ENCODE assay signal across 9 mouse cellular contexts in the genomic region with DNA sequence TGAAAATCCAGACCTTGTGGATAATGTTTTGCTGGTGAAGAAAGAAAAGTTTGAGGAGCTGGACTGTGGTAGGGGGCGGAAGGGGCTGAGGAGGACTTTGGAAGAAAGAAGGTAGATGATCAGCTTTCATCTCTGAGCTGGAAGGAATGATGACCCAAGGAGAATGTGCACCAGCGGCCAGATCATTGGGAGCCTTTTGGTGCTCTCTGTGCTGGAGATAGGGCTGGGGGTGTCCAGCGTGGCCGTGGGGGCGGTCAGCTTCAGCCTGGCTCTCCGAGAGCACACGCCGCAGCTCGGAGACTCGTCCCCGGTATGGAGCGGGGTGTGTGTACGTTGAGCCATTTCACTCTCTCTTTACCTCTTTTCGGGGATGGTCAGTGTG. TPM values are rescaled to one million over a fixed set of nuclear protein-coding genes. Genes with fewer than 3 reads are reported as not detected.
DNase-seq lines count a peak whose midpoint lies in the region; ATAC-seq and TF ChIP-seq lines count a peak whose summit lies in the region.
"Had no signal": no experiment of that assay in that cellular context is flagged by ENCODE, and none has a peak within 500 bp of the region (broad histone marks: within the 10 kb centered on the region; RNA-seq: fewer than 3 reads in every experiment).

No protein-coding gene starts in this region.

- no peak overlapping the region for H3K27ac ChIP-seq in lung, embryonic 14.5 days (ENCODE audit: low read depth)
- peak overlapping the region; percentile 23 for H3K27ac ChIP-seq in hindbrain, postnatal 0 days
- H3K27ac ChIP-seq: liver, embryonic 14.5 days had no signal

- no peaks in the 10 kb centered on the region for H3K36me3 ChIP-seq in lung, embryonic 14.5 days (ENCODE audit: insufficient read depth)
- no peaks in the 10 kb centered on the region for H3K36me3 ChIP-seq in hindbrain, postnatal 0 days (ENCODE audit: insufficient read depth, low read length)
- no peaks in the 10 kb centered on the region for H3K36me3 ChIP-seq in myocyte (ENCODE audit: control insufficient read depth, insufficient read depth)

- peak overlapping the region; percentile 61 for H3K4me2 ChIP-seq in lung, embryonic 14.5 days
- peak overlapping the region; percentile 60 for H3K4me2 ChIP-seq in hindbrain, postnatal 0 days (ENCODE audit: low read depth, low read length)
- peak overlapping the region; percentile 86 for H3K4me2 ChIP-seq in myocyte (ENCODE audit: low read depth)

- DNase-seq in adrenal gland, postnatal 10 days: peak; percentile 1
- no peak for DNase-seq in adrenal gland, adult 8-10 months
- DNase-seq in lung, embryonic 14.5 days: peak; percentile 11
- no peak for DNase-seq in lung, postnatal 36 days
- peak; percentile 49 for DNase-seq in hindbrain, postnatal 0 days (ENCODE audit: low spot score)
- DNase-seq in urinary bladder, postnatal 14 days (ENCODE audit: low spot score): no peak
- no peak for DNase-seq in urinary bladder, postnatal 10 days (ENCODE audit: low spot score)

- H3ac ChIP-seq in myocyte (ENCODE audit: control insufficient read depth, insufficient read length): no peak overlapping the region

- 4% methylated on average over 14 of the region's 14 CpGs for WGBS in lung, embryonic 14.5 days
- WGBS in hindbrain, postnatal 0 days: under 1% methylated on average over 14 of the region's 14 CpGs

- no peaks in the 10 kb centered on the region for H3K79me2 ChIP-seq in myocyte (ENCODE audit: control insufficient read depth, insufficient read depth)

- H3K27me3 ChIP-seq in lung, embryonic 14.5 days (ENCODE audit: insufficient read depth, low read length): peaks cover 12% of the 10 kb centered on the region; the same call in 1 of the 2 replicates
- H3K27me3 ChIP-seq in hindbrain, postnatal 0 days (ENCODE audit: insufficient read depth, low read length): no peaks in the 10 kb centered on the region
- H3K27me3 ChIP-seq in myocyte (ENCODE audit: control insufficient read depth, insufficient read depth, insufficient read length): no peaks in the 10 kb centered on the region

- H3K4me1 ChIP-seq in lung, embryonic 14.5 days (ENCODE audit: insufficient read depth): no peaks in the 10 kb centered on the region
- H3K4me1 ChIP-seq in hindbrain, postnatal 0 days (ENCODE audit: insufficient read depth, low read length): no peaks in the 10 kb centered on the region

- peak overlapping the region; percentile 14; the same call in 1 of the 2 replicates for H3K9ac ChIP-seq in lung, embryonic 14.5 days
- H3K9ac ChIP-seq in hindbrain, postnatal 0 days (replicated peaks; ENCODE audit: low read length): peak overlapping the region; percentile 66
- H3K9ac ChIP-seq: liver, embryonic 14.5 days had no signal

- peak; percentile 66; the same call in 1 of the 2 replicates for ATAC-seq in lung, embryonic 14.5 days (ENCODE audit: insufficient read depth)
- ATAC-seq in hindbrain, postnatal 0 days: peak; percentile 79

- H3K9me3 ChIP-seq in lung, embryonic 14.5 days (ENCODE audit: low read depth, low read length): no peaks in the 10 kb centered on the region
- H3K9me3 ChIP-seq in hindbrain, postnatal 0 days (ENCODE audit: low read length): no peaks in the 10 kb centered on the region

- no peak for TF ChIP-seq POLR2A in myocyte (IDR thresholded peaks at IDR 0.05; ENCODE audit: insufficient read length, low read depth)

- TF ChIP-seq CTCF in lung, embryonic 14.5 days (IDR thresholded peaks at IDR 0.05; ENCODE audit: low read depth): no peak
- TF ChIP-seq CTCF in hindbrain, postnatal 0 days (IDR thresholded peaks at IDR 0.05; ENCODE audit: low read depth): no peak

- H3K4me3 ChIP-seq in lung, embryonic 14.5 days (ENCODE audit: low read depth, low read length): peak overlapping the region; percentile 36
- H3K4me3 ChIP-seq in hindbrain, postnatal 0 days (ENCODE audit: low read length): peak overlapping the region; percentile 63
- peak overlapping the region; percentile 19 for H3K4me3 ChIP-seq in myocyte

TF ChIP-seq in myocyte, 11 proteins besides CTCF, POLR2A, EP300 and RAD21:
- TF ChIP-seq TCF12 (IDR thresholded peaks at IDR 0.05; ENCODE audit: insufficient read depth, poor library complexity, severe bottlenecking): no peak
- no peak for TF ChIP-seq E2F4 (IDR thresholded peaks at IDR 0.05; ENCODE audit: insufficient read depth)
- TF ChIP-seq MYOD1 (IDR thresholded peaks at IDR 0.05; ENCODE audit: control insufficient read depth in 1 of 3, insufficient read length in 2 of 3, low read depth in 2 of 3): no peak
- no peak for TF ChIP-seq MYOG (IDR thresholded peaks at IDR 0.05; ENCODE audit: control insufficient read depth in 1 of 3, insufficient read depth in 1 of 3, insufficient read length in 2 of 3, low read depth in 2 of 3)
- no peak for TF ChIP-seq CEBPB (IDR thresholded peaks at IDR 0.05; ENCODE audit: insufficient read depth, poor library complexity, severe bottlenecking)
- no peak for TF ChIP-seq SRF (IDR thresholded peaks at IDR 0.05; ENCODE audit: control insufficient read depth, insufficient read length, low read depth)
- TF ChIP-seq TCF3 (IDR thresholded peaks at IDR 0.05; ENCODE audit: insufficient read length, low read depth): no peak

RNA-seq across cellular contexts. Expression of gene Tmem196, which starts 0.7 kb away (rescaled TPM):
- total RNA-seq in adrenal gland, postnatal 10 days (2021): 1 to 10 TPM; 3.3 to 3.4 TPM
- 10 to 100 TPM in 3 of 4 experiments, 1 to 10 TPM in 1; 8.5 to 19.5 (median 14.3) TPM for total RNA-seq in adrenal gland, adult 8-10 months (2022)
- 0.45 and 0.62 TPM in 2 replicates for polyA plus RNA-seq in lung, embryonic 14.5 days (2014; fragmentation: Nextera tagmentation; extraction: Ambion mirVana)
- 13.8 and 14.5 TPM in 2 replicates for total RNA-seq in hindbrain, postnatal 0 days (2014; rRNA removed)
- 16.4 and 18.6 TPM in 2 replicates for polyA plus RNA-seq in hindbrain, postnatal 0 days (2015; fragmentation: Nextera tagmentation; extraction: Ambion mirVana)
- 0.08 TPM for polyA plus RNA-seq in myocyte (2012; fragmentation: generic; extraction: Trizol)
- polyA plus RNA-seq: liver, embryonic 14.5 days had no signal

Comparison
In these comparisons a context has a peak if more than half of its experiments do, and no peak if none do; other contexts are left out.
1. DNase-seq: peak in adrenal gland, postnatal 10 days (single experiment), lung, embryonic 14.5 days (single experiment) and hindbrain, postnatal 0 days (single experiment); none in adrenal gland, adult 8-10 months (single experiment), lung, postnatal 36 days (single experiment), urinary bladder, postnatal 14 days (single experiment) and urinary bladder, postnatal 10 days (single experiment).
2. Peak in every context shown above with its lines, with median percentiles within 50 percentile points of each other: H3K4me2 ChIP-seq and H3K4me3 ChIP-seq.